Mouse (Mus musculus) G1E (cell line): ENCODE data around the gene Krtap24-1.

Source experiments
- CTCF ChIP-seq: IDR thresholded peaks from 2 replicates; pipeline ENCODE4 v1.5.1; 2012; ENCODE audit warnings: low read depth, low read length, inconsistent platforms, mixed read lengths
- GATA1 ChIP-seq: IDR thresholded peaks from 2 replicates; pipeline ENCODE4 v1.6.1; 2012; ENCODE audit warnings: borderline replicate concordance, low read length, inconsistent platforms, mixed read lengths
- GATA2 ChIP-seq: IDR thresholded peaks from 2 replicates; pipeline ENCODE4 v1.6.1; 2012; ENCODE audit warnings: low read depth, low read length, inconsistent platforms, borderline replicate concordance
- TAL1 ChIP-seq: conservative IDR thresholded peaks from 2 replicates; pipeline ENCODE4 v1.6.1; 2012; ENCODE audit warnings: low read depth, low read length, inconsistent platforms, mixed read lengths

DNA sequence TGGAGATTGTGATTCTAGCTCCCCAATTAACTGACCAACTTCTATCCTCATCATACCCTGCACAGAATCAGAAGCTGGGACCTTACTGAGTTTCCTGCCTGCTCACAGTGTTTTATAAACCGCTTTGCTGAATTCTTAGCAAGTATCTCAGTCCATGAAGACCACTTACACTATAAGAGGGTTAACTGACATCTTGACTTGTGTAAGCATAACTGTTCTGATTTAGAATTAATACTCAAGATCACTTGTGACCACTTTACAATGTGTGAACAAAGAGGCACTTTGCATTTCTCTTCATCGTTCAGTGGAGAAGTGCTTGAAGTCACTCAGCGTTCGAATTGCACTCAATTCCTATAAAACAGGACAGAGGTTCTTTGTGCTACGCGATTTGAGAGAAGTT, 7.5 kb downstream of the Krtap24-1 start:
- TF ChIP-seq CTCF (no peak), GATA2 (no peak), TAL1 (no peak), GATA1 (no peak)
